Mouse (Mus musculus) bone marrow, adult 2 months (tissue): ENCODE results near the gene Fam83g.

Experiments
- CTCF ChIP-seq: fragments of 200-500 bp; IDR thresholded peaks from 2 replicates; pipeline ENCODE4 v1.5.1; 2011; ENCODE audit warnings: low read length, control low read depth; ENCODE audit not compliant: control insufficient read depth, insufficient read depth
- POLR2A ChIP-seq: fragments of 200-500 bp; IDR thresholded peaks from 2 replicates; pipeline ENCODE4 v1.6.1; 2011; ENCODE audit warnings: low read depth, mild to moderate bottlenecking, control low read depth, low read length, borderline replicate concordance; ENCODE audit not compliant: control insufficient read depth

DNA sequence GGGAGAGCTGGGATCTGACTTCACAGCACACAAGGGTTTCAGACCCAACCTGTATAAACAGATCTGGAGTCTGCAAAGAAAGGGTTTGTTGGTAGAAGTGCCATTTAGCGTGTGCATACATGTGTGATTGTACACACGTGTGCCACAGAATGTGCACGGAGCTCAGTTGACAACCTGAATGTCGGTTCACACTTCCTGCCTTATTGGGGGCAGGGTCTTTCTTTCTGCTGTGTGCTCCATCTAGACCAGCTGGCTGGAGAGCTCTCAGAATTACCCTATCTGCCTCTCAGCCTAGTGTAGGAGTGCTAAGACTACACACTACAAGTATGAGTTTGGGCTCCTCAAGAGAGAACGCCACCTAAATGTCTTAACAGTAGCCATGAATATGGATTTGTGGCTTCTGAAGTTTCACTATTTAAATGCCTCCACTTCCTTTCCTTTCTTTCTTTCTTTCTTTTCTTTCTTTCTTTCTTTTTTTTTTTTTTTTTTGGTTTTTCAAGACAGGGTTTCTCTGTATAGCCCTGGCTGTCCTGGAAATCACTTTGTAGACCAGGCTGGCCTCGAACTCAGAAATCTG, 44.2 kb upstream of the Fam83g start:
- TF ChIP-seq CTCF (no peak), POLR2A (no peak)
